Mouse (Mus musculus) layer of hippocampus, postnatal 25 days (tissue): Measurements from ENCODE around the gene Cacna1d. TPM values are rescaled to one million over a fixed set of nuclear protein-coding genes. Genes with fewer than 3 reads are reported as not detected.

ENCODE experiments used
- DNase-seq, 2 experiments: peaks; one replicate each; pipeline ENCODE4 v3.0.0; 2022; ENCODE audit warnings: mixed read lengths in 2 of 2, low spot score in 1 of 2; ENCODE audit errors: extremely low spot score in 1 of 2
- total RNA-seq, 2 experiments: library from RNA; stranded (reverse); gene quantifications; 2 replicates each; pipeline ENCODE4 v1.2.3; 2021

The Cacna1d gene
- total RNA-seq, 2 experiments from 2014 or later: 35.9 to 53.8 TPM

GRCm38 (mm10) chr14:30405456-30406225 lies 85.6 kb downstream of the Cacna1d start:
- no peak for DNase-seq

GRCm38 (mm10) chr14:30378306-30378705 lies 112.9 kb downstream of the Cacna1d start:
- DNase-seq: no peak

- DNase-seq: no peak
Measured at GRCm38 (mm10) chr14:30372878-30373277, 118.4 kb downstream of the Cacna1d start.

- DNase-seq: no peak
Measured at GRCm38 (mm10) chr14:30371070-30371469, 120.2 kb downstream of the Cacna1d start.

- no peak for DNase-seq
Measured at GRCm38 (mm10) chr14:30367074-30367473, 124.2 kb downstream of the Cacna1d start.

GRCm38 (mm10) chr14:30365866-30366265 lies 125.4 kb downstream of the Cacna1d start:
- no peak for DNase-seq

GRCm38 (mm10) chr14:30363487-30364167 lies 127.6 kb downstream of the Cacna1d start:
- DNase-seq: no peak

- DNase-seq: no peak
Measured at GRCm38 (mm10) chr14:30362370-30362769, 128.9 kb downstream of the Cacna1d start.

- no peak for DNase-seq
Measured at GRCm38 (mm10) chr14:30360478-30360877, 130.8 kb downstream of the Cacna1d start.

- DNase-seq: no peak
Measured at GRCm38 (mm10) chr14:30360004-30360403, 131.3 kb downstream of the Cacna1d start.

GRCm38 (mm10) chr14:30358028-30358427 lies 133.2 kb downstream of the Cacna1d start:
- DNase-seq: peak in 1 of 2 experiments; percentile 2

GRCm38 (mm10) chr14:30356456-30356855 lies 134.8 kb downstream of the Cacna1d start:
- peak in 1 of 2 experiments; percentile 1 for DNase-seq

GRCm38 (mm10) chr14:30354761-30355160 lies 136.5 kb downstream of the Cacna1d start:
- no peak for DNase-seq

GRCm38 (mm10) chr14:30354127-30354463 lies 137.2 kb downstream of the Cacna1d start:
- DNase-seq: no peak

GRCm38 (mm10) chr14:30353291-30354126 lies 137.7 kb downstream of the Cacna1d start:
- peak in 1 of 2 experiments; percentile 52 for DNase-seq

- DNase-seq: no peak
Measured at GRCm38 (mm10) chr14:30352951-30353270, 138.3 kb downstream of the Cacna1d start.

- DNase-seq: peak; percentile 32 to 42
Measured at GRCm38 (mm10) chr14:30352061-30352950, 138.9 kb downstream of the Cacna1d start.

- no peak for DNase-seq
Measured at GRCm38 (mm10) chr14:30350285-30350684, 141.0 kb downstream of the Cacna1d start.

- no peak for DNase-seq
Measured at GRCm38 (mm10) chr14:30344948-30345865, 146.0 kb downstream of the Cacna1d start.
